Mouse (Mus musculus) testis, adult 2 months (tissue): ENCODE data around the gene Cdsn. TPM values are rescaled to one million over a fixed set of nuclear protein-coding genes. Genes with fewer than 3 reads are reported as not detected.

Experiments
- H3K27ac ChIP-seq: fragments of 200-500 bp; 2 replicates; pipeline ENCODE4 v1.5.1; 2012; ENCODE audit warnings: low read depth, low read length; ENCODE audit not compliant: control insufficient read depth, insufficient read depth
- H3K27me3 ChIP-seq: fragments of 200-500 bp; 2 replicates; pipeline ENCODE4 v1.6.1; 2012; ENCODE audit warnings: mild to moderate bottlenecking, low read length, moderate library complexity; ENCODE audit not compliant: control insufficient read depth, insufficient read depth
- H3K36me3 ChIP-seq: fragments of 200-500 bp; 2 replicates; pipeline ENCODE4 v1.6.1; 2012; ENCODE audit warnings: mild to moderate bottlenecking, low read length; ENCODE audit not compliant: control insufficient read depth, insufficient read depth
- H3K4me1 ChIP-seq: fragments of 200-500 bp; 2 replicates; pipeline ENCODE4 v1.6.1; 2012; ENCODE audit warnings: low read length; ENCODE audit not compliant: control insufficient read depth, insufficient read depth
- H3K4me3 ChIP-seq: fragments of 200-500 bp; 2 replicates; pipeline ENCODE4 v1.5.1; 2012; ENCODE audit warnings: low read depth, mild to moderate bottlenecking, low read length, moderate library complexity, mixed read lengths; ENCODE audit not compliant: control insufficient read depth
- CTCF ChIP-seq: fragments of 200-500 bp; IDR thresholded peaks from 2 replicates; pipeline ENCODE4 v1.5.1; 2012; ENCODE audit warnings: low read depth, mild to moderate bottlenecking, inconsistent platforms, low read length, moderate library complexity; ENCODE audit not compliant: control insufficient read depth, insufficient read depth, insufficient replicate concordance
- POLR2A ChIP-seq: fragments of 200-500 bp; IDR thresholded peaks from 2 replicates; pipeline ENCODE4 v1.6.1; 2012; ENCODE audit warnings: low read depth, mild to moderate bottlenecking, inconsistent platforms, low read length, moderate library complexity; ENCODE audit not compliant: control insufficient read depth
- polyA plus RNA-seq: library from polyadenylated mRNA; depleted of rRNA; stranded (reverse); fragments of >200 nt; gene quantifications from 2 replicates; pipeline ENCODE4 v1.2.3, GENCODE M21; 2012

Gene Cdsn
- polyA plus RNA-seq, 1 experiment = 8.7 TPM

DNA sequence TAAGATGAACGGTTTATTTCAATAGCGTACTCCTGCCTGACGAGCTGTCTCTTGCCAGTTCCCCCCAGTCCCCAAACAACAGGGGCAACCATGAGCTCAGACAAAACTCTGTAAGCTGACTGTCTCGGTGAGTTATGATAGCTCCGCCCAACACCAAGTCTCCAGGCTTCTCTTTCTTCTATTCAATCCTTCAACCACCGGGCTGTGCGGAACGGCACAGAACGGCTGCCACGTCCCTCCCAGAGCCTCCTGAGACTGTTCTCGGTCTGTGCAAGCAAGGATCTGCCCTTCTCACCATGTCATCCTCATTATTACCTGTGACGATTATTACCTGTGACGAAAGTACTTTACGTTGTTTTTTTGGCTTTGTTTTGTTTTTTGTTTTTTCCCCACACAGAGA, 18.9 kb downstream of the Cdsn start:
- no peak overlapping the region for H3K4me3 ChIP-seq
- H3K27me3 ChIP-seq = no peaks in the 10 kb centered on the region
- no peaks in the 10 kb centered on the region for H3K36me3 ChIP-seq

DNA sequence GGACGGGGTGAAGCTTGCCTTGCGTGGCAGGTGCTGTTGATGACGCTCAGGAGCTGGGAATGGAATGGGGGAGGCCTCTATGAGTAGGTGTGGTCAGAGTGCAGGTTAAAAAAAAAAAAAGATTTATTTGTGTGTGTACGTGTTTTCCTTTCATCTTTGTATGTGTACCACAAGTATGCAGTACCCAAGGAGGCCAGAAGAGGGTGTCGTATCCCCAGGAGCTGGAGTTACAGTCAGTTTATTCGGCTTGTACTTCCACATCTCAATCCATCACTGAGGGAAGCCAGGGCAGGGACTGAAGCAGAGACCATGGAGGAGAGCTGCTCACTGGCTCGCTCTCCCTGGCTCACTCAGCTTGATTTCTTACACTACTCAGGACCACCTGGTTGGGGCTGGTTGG, 19.5 kb downstream of the Cdsn start:
- H3K36me3 ChIP-seq = no peaks in the 10 kb centered on the region
- H3K4me1 ChIP-seq = peaks cover 4% of the 10 kb centered on the region; the same call in 1 of the 2 replicates
- TF ChIP-seq POLR2A = no peak
- TF ChIP-seq CTCF = no peak
- H3K4me3 ChIP-seq = no peak overlapping the region
- no peaks in the 10 kb centered on the region for H3K27me3 ChIP-seq
- no peak overlapping the region for H3K27ac ChIP-seq

More for the DNA sequence above, 18.9 kb downstream of the Cdsn start:
- H3K4me1 ChIP-seq = peaks cover 4% of the 10 kb centered on the region; the same call in 1 of the 2 replicates
- H3K27ac ChIP-seq = no peak overlapping the region
- TF ChIP-seq POLR2A (no peak), CTCF (no peak)

DNA sequence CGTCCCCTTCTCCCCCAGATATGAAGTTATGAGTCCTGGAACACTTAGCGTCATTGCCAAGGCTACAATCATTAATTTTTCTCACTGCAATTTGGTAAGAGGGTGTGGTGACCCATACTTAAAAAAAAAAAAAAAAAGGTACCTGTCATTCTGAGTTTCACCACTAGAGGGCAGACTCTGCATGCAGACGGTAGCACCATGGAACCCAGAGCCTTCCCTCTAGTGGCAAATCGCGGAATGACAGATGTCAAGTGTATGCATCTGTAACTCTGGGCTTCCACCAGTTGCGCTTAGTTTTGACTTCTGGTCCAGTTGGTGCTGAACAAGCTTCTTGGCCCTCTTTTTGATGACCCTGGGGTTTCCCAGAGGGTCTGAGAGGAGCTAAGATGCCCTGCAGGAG, 26.3 kb downstream of the Cdsn start:
- Histone ChIP-seq H3K27ac (no peak overlapping the region), H3K36me3 (no peaks in the 10 kb centered on the region), H3K4me3 (no peak overlapping the region), H3K4me1 (peaks cover 4% of the 10 kb centered on the region; the same call in 1 of the 2 replicates), H3K27me3 (no peaks in the 10 kb centered on the region)
- no peak for TF ChIP-seq POLR2A
- peak; percentile 97 for TF ChIP-seq CTCF

- Histone ChIP-seq H3K36me3 (no peaks in the 10 kb centered on the region), H3K4me3 (no peak overlapping the region), H3K27me3 (no peaks in the 10 kb centered on the region), H3K27ac (no peak overlapping the region), H3K4me1 (no peaks in the 10 kb centered on the region; the same call in 1 of the 2 replicates)
- TF ChIP-seq CTCF (peak; percentile 80; the same call in 1 of the 2 replicates), POLR2A (no peak)
These were observed 31.0 kb downstream of the Cdsn start for GRCm38 (mm10) chr17:35582900-35583299.

- H3K27ac ChIP-seq = no peak overlapping the region
- H3K4me3 ChIP-seq = no peak overlapping the region
- H3K27me3 ChIP-seq = no peaks in the 10 kb centered on the region
These were observed 32.5 kb downstream of the Cdsn start for GRCm38 (mm10) chr17:35584330-35584937.

GRCm38 (mm10) chr17:35587291-35587690, 35.4 kb downstream of the Cdsn start:
- H3K36me3 ChIP-seq = no peaks in the 10 kb centered on the region
- no peak overlapping the region for H3K27ac ChIP-seq
- TF ChIP-seq CTCF (peak; percentile 28; the same call in 1 of the 2 replicates), POLR2A (no peak)
- H3K4me3 ChIP-seq = no peak overlapping the region
- H3K27me3 ChIP-seq = no peaks in the 10 kb centered on the region
- peaks cover 12% of the 10 kb centered on the region for H3K4me1 ChIP-seq

More at GRCm38 (mm10) chr17:35584330-35584937, 32.5 kb downstream of the Cdsn start:
- H3K4me1 ChIP-seq = no peaks in the 10 kb centered on the region; the same call in 1 of the 2 replicates
- H3K36me3 ChIP-seq = no peaks in the 10 kb centered on the region
- no peak for TF ChIP-seq POLR2A
- peak; percentile 87; the same call in 1 of the 2 replicates for TF ChIP-seq CTCF

DNA sequence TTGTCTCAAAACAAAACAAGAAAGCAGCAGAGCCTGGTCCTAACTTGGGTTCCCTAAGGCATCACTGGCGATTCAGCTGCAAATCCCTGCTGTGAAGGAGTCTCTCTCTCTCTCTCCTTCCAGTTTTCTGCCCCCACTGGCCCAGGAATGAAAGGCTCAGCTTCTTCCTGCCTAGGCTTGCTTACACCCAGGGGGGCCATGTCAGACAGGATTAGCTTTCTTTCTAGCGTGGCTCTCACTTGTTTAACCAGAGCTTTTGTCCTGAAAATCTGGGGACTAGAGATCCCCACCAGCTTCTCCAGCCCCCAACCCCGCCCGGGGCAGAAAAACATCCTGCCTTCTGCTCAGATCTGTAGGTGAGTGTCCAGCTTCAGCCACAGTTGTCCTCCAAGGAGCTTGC, 36.5 kb downstream of the Cdsn start:
- H3K4me3 ChIP-seq = no peak overlapping the region
- 0 out of 2 replicates have a peak, but pooled peaks cover 2% of the 10 kb centered on the region for H3K27me3 ChIP-seq
- H3K4me1 ChIP-seq = peaks cover 12% of the 10 kb centered on the region
- H3K27ac ChIP-seq = no peak overlapping the region
- no peak for TF ChIP-seq POLR2A
- no peak for TF ChIP-seq CTCF
- no peaks in the 10 kb centered on the region for H3K36me3 ChIP-seq

DNA sequence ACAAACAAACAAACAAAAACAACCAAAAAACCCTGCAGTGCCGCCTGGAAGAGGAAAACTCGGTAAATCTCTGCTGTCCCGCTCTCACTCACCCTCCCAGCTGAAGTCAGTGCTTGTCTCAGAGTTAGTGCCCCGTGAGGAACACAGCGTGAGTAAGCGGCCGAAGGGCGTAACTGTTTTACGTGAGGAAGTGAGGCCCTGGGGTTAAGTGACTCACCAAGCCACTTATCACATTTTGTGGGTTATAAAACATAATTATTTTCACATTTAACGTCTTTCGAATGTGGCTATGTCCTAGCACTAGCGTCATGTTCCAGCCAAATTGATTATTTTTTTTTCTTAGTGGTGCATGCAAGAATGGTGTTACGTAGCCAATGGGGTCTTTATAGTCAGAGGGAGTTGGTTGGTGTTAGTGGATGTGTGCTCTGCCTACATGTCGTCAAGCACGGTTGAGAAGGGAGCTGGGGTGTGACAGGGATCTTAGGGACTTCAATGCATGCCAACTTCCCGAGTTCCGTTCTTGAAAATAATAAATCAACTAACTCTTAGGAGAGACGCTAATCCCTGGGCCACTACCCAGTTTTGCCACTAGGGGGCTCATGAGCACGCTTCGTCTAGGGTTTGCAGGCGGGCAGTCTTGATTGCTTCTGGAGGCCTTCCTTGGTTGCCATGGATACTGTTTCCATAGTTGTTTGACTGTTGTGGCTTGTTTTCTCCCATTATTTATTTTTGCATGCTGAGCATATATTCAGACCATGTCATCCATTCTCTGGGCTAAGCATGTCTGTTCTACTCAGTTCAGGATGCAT, 38.7 kb downstream of the Cdsn start:
- H3K27me3 ChIP-seq = 0 out of 2 replicates have a peak, but pooled peaks cover 2% of the 10 kb centered on the region
- H3K36me3 ChIP-seq = no peaks in the 10 kb centered on the region
- H3K4me3 ChIP-seq = peak overlapping the region; percentile 53
- H3K4me1 ChIP-seq = peaks cover 12% of the 10 kb centered on the region
- no peak overlapping the region for H3K27ac ChIP-seq
- TF ChIP-seq POLR2A (no peak), CTCF (peak; percentile 88)
